Mouse (Mus musculus): ENCODE measurements around the gene Nos1ap.

The Nos1ap gene

DNA sequence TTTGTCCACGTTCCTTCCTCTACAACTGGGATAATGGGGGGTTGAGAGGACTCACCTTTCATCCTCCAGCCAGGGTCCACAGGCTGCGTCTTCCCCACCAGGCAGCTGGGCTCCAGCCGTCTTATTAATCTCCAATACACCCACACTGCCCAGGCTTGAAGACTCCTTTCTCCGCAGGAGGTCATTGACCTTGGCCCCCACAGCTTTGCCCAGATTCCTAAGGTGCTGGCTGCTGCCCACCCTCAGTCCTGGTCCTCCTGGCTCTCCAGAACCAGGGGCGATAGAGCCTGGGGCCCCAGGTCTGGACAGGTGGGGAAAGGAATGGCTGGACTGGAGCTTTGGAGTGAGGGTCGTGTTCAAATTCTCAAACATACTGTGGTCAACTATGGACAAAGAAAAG lies 287.2 kb downstream of the Nos1ap start:
- DNase-seq (ENCODE audit: low read depth in 2 of 2, low spot score in 2 of 2): no peak

DNA sequence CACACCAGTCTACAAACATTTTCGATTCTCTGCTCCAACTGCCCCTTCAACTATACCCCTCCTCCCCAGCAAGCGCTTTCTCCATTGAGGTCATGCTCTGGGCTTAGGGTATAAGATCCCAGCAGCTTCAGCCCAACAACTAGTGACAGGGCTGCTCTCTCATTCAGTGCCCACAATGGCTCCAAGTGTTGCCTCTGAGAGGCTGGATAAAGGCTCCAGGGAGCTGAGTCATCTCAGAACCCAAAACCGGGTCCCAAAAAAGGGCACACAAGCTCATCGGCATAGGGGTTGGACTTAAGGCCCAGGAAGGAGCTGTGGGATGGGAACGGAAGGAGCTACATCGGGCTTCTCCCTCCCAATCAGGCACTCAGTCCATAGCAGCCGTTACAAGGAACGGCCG lies 288.0 kb downstream of the Nos1ap start:
- no peak for DNase-seq (ENCODE audit: low read depth in 2 of 2, low spot score in 2 of 2)

DNA sequence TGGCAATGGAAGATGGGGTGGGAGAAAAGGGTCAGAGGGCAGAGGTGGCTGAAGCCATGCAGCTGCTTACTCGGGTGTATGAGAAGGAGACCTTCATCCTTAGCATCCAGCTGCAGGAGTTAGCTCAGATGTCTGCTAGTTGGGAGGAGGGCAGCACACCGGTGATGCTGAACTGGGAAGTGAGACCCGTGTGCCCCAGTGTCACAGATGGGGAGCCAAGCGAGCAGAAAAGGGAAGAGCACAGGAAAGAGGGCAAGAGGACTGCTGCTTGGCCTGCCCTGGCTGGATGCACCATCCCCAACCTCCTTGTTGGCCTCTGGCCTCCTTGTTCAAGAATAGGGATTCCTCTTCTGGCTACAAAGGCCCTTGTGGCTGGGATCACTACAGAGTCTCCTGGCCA lies 290.2 kb downstream of the Nos1ap start:
- no peak for DNase-seq (ENCODE audit: low read depth in 2 of 2, low spot score in 2 of 2)

DNA sequence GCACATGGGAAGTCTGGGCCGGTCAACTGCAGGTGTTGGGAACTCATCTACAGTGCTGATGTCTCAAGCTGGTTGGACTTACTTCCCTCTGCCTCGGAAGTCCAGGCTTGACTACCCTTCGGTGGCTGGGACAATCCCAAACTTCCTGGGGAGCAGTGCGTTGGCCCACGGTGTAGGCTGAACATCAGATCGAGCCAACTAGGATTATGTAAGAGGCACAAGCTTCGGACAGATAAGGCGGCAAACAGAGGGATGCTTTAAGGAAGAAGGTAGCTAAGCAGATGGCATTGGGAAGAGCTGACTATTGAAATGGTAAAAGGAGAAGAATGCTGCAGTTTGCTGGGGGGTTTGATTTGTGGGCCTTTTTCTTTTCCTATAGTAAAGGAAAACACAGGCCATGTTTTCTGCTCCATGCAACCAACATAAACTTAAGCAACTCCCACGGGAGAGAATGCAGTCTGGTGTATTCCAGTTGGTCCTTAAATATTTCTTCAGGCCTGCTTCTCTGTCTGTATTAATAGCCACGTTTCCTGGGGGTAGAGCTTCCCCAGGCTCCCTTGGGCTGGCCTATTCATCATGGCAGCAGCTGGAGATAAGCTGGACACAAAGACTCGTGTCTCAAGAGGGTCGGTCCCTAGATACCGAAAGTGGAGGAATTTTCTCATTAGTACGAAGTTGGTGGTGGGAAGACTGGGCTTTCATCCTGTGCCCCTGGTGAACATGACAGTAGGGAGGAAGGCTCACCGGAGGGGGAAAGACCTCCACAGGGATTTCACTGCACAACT lies 294.7 kb downstream of the Nos1ap start:
- no peak for DNase-seq (ENCODE audit: low read depth in 2 of 2, low spot score in 2 of 2)

DNA sequence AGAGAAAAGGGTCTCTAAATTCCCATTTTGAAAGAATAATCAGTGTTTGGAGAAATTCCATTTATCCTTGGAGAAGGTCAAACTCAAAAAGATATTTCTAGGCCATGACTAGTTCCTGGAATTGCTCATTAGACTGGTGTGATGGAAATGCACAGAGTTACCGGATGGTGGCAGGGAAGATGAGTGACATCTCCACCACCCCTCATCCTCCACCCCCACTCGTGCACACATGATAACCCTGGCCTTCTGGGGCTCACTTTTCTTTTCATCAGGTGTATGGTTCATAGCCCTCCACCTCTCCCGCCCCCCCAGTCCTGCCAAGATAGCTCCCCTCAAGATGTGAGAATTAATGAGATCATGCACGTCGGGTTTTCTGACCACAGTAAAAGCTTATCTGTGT lies 296.4 kb downstream of the Nos1ap start:
- no peak for DNase-seq (ENCODE audit: low read depth in 2 of 2, low spot score in 2 of 2)

DNA sequence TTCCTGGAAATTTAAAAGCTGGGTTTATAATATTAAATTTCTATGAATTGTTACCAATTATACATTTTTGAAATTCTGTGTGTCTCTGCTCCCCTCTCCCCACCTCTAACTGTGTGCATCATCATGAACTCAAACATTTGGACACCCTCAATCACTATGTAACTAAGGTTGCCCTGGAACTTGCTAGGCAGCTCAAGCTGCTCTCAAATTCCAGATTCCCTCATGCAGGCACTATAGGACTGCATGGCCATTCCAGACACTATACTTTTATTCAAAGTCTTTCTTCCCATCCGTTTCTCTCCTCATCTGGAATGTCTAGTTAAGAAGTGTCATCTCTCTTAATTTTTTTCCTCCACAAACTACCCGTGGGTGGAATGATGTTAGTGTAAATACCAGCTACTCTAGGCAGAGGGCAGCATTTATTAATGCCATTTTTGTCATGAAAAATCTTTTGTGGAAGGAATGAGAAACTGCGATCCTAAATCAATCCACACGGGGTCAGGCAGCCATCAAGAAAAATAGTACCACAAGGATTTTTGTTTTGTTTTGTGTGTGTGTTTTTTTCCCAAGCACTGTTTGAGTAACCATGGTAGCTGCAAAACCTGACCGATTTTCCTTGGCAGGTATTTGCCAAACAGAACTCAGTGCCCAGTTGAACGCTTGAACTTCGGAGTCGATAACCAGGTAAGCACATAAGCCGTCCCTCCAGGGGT lies 297.3 kb downstream of the Nos1ap start:
- DNase-seq (ENCODE audit: low read depth in 2 of 2, low spot score in 2 of 2): no peak

DNA sequence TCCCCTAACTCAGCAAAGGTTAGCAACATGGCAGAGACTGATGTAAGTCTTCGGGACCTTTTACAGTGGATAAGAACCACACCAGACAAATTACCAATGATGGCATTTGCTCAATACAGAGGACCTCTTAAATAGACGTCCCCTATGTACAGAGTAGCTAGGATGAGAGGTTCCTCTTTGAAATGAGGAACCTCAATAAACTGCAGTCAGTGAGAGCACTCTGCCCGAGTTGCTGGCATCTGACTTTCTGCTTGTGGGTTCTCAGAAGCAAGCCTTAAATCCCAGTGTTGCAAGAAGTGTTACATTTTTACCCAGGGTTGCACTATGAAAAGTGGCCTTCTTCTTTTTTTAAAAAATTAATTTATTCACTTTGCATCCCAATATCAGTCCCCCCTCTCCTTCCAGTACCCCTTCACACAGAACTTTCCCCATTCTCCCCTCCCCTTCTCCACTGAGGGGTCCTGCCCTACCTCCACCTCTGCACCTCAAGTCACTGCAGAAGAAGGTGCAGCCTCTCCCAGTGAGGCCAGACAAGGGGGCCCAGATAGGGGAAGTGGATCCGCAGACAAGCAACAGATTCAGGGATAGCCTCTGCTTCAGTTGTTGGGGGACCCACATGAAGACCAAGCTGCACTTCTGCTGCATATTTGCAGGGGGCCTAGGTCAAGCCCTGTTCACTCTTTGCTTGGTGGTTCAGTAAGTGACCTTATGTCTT lies 307.1 kb downstream of the Nos1ap start:
- DNase-seq (ENCODE audit: low read depth in 2 of 2, low spot score in 2 of 2): no peak

DNA sequence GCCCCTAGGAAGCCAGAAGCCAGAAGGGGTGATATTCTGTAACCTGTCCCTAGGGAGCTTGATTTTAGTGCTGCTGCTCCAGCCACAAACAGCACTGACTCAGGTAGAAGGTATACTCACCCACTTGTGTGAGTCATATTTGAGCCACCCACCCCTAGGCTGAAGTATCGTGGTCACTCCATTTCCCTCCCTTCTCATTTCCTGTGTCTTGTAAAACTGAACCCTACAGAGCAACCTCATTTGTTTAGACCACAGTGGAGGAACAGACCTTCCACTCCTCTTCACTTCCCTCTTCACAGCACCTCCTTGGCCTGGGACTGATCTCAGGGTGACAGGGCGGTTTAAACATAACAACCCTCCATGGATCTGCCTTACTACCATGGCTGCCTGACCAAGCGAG lies 312.6 kb downstream of the Nos1ap start, which contains the start of gene Sh2d1b1:
Gene Sh2d1b1 (plus strand): TSS at position 305 of the 400 bp plus-strand sequence.
- DNase-seq (ENCODE audit: low read depth in 2 of 2, low spot score in 2 of 2): no peak

DNA sequence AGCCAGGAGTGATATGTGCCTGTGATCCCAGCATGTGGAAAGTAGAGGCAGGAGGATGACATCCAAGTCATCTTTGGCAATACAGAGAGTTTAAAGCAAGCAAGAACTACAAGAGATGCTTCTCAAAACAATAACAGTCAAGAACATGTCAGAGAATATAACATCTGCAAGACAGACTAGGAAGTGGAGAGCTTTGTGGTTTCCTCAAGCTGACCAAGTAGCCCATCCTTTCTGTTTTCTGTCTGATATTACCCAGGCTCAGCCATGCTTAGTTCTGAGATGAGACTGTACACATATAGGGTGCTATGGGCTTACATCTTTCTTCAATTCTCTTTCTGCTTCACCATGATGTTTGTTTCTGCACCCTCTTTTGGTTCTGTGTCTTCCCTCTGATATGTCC lies 316.4 kb downstream of the Nos1ap start:
- no peak for DNase-seq (ENCODE audit: low read depth in 2 of 2, low spot score in 2 of 2)

DNA sequence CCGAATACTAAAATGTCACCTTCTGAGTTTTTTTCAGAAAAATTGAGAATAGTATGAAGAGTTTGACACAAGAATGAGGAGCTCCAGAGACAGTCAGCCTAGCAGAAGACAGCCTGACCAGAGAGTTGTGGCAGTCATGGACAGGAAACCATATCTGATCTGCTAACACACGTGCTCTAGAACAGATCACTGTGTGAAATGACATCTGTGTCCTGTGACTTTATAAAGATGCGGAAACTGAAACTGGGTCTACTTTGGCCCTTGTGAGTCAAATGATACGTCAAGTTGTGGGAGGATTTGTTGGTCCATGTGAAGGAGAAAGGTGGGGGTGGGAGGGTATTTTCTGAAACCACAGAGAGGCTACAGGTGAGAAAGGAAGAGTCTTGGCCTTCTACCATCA lies 319.0 kb downstream of the Nos1ap start:
- no peak for DNase-seq (ENCODE audit: low read depth in 2 of 2, low spot score in 2 of 2)

DNA sequence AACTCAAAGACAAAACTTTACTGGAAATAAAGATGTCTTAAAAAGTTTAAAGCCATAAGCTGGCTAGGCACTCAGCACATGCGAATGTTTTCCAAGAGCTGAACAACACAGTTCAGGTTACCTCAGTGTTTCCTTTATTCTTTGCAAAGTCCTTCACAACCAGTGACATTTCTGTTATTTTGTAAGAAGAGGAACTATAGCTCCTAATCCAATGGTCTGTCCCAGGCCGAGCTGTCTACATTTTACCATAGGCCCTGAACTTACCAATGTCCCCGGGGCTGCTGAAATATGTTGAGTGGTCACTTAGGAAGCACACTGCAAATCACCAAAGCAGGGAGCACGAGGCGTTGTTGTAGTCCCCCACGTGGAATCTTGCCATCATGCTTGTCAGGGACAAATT lies 319.4 kb downstream of the Nos1ap start:
- DNase-seq (ENCODE audit: low read depth in 2 of 2, low spot score in 2 of 2): no peak

DNA sequence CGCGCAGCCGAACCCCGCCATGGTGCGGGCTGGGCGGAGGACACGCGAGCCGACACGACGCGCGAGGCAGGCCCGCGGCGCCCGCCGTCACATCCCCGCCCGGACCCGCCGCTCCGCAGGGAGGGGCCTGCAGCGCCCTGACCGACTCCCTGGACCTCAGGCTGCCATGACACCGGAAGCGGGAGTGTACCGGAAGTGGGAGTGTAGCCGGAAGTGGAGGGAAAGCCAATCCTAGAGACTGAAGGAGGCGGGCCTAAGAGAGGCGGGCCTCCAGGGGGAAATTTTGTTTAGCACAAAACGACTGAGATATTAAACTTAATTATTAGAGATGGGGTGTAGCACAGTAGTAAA lies 334.1 kb downstream of the Nos1ap start:
- peak; percentile 65 to 73 for DNase-seq (ENCODE audit: low read depth in 2 of 2, low spot score in 2 of 2)

DNA sequence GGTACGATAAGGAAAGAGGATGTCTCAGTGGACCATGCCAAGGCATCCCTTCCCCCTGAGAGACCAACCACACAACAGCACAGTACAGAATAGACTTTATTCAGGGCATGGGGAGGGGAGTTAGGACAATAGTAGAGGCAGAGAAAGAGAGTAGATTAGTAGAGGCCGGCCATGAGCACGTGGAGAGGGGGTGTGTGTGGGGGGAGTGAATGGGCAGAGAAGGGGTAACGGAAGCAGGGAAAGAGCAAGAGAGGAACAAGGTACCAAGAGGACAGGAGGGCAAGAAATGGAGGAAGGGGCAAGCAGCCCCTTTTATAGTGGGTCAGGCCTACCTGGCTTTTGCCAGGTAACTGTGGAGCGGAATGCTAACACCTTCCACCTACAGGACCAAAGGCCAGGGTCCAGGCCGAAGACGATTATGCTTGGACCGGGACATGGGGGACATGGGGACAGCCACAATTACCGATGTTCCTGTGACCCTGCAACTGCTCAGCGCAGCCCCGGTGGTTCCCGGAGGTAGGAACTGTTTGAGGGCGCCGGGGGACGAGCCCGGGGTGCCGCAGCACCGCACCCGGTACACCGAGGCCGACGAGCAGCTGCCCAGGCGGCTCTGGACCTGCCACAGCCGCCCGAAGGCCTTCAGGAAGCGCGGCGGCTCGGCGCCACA lies 334.6 kb downstream of the Nos1ap start:
- no peak for DNase-seq (ENCODE audit: low read depth in 2 of 2, low spot score in 2 of 2)
